8 mouse cellular contexts compared by ENCODE assay signal in genomic region chr2:165367868-165368439, GRCm38 (mm10). TPM values are rescaled to one million over a fixed set of nuclear protein-coding genes. Genes with fewer than 3 reads are reported as not detected.
DNase-seq lines count a peak whose midpoint lies in the region; ATAC-seq and TF ChIP-seq lines count a peak whose summit lies in the region.
"Had no signal": no experiment of that assay in that cellular context is flagged by ENCODE, and none has a peak within 500 bp of the region (broad histone marks: within the 10 kb centered on the region; RNA-seq: fewer than 3 reads in every experiment).

No protein-coding gene starts in this region.

- peak overlapping the region; percentile 57 for H3K4me3 ChIP-seq in forebrain, postnatal 0 days (ENCODE audit: low read depth, low read length)
- H3K4me3 ChIP-seq in liver, embryonic 12.5 days, result peak overlapping the region; percentile 11
- H3K4me3 ChIP-seq in neural tube, embryonic 14.5 days (ENCODE audit: low read depth, low read length), result peak overlapping the region; percentile 43

- WGBS in forebrain, postnatal 0 days, result under 1% methylated on average over 13 of the region's 13 CpGs
- WGBS in liver, embryonic 12.5 days (ENCODE audit: insufficient replicate concordance), result 3% methylated on average over 13 of the region's 13 CpGs
- under 1% methylated on average over 13 of the region's 13 CpGs for WGBS in neural tube, embryonic 14.5 days

- peak overlapping the region; percentile 70 for H3K9ac ChIP-seq in forebrain, postnatal 0 days
- H3K9ac ChIP-seq in liver, embryonic 12.5 days, result no peak overlapping the region
- H3K9ac ChIP-seq in neural tube, embryonic 14.5 days (replicated peaks; ENCODE audit: low read depth, low read length), result peak overlapping the region; percentile 78

- H3K36me3 ChIP-seq in forebrain, postnatal 0 days (ENCODE audit: insufficient read depth), result no peaks in the 10 kb centered on the region
- H3K36me3 ChIP-seq in liver, embryonic 12.5 days, result no peaks in the 10 kb centered on the region
- H3K36me3 ChIP-seq in neural tube, embryonic 14.5 days (ENCODE audit: control insufficient read depth, insufficient read depth, low read length), result no peaks in the 10 kb centered on the region

- peak overlapping the region; percentile 85 for H3K4me2 ChIP-seq in forebrain, postnatal 0 days (ENCODE audit: low read depth)
- H3K4me2 ChIP-seq in liver, embryonic 12.5 days, result peak overlapping the region; percentile 45
- H3K4me2 ChIP-seq in neural tube, embryonic 14.5 days (ENCODE audit: low read depth, low read length), result peak overlapping the region; percentile 81

- H3K27me3 ChIP-seq in forebrain, postnatal 0 days (ENCODE audit: insufficient read depth, low read length), result no peaks in the 10 kb centered on the region
- peaks cover 50% of the 10 kb centered on the region for H3K27me3 ChIP-seq in liver, embryonic 12.5 days (replicated peaks)
- H3K27me3 ChIP-seq in neural tube, embryonic 14.5 days (ENCODE audit: control insufficient read depth, insufficient read depth, low read length), result no peaks in the 10 kb centered on the region

- no peak for TF ChIP-seq CTCF in forebrain, postnatal 0 days (IDR thresholded peaks at IDR 0.05; ENCODE audit: low read depth)

- no peaks in the 10 kb centered on the region for H3K9me3 ChIP-seq in forebrain, postnatal 0 days (ENCODE audit: low read length)
- no peaks in the 10 kb centered on the region for H3K9me3 ChIP-seq in liver, embryonic 12.5 days (replicated peaks)
- H3K9me3 ChIP-seq in neural tube, embryonic 14.5 days (ENCODE audit: control insufficient read depth, low read length), result no peaks in the 10 kb centered on the region

- no peaks in the 10 kb centered on the region for H3K4me1 ChIP-seq in forebrain, postnatal 0 days (ENCODE audit: insufficient read depth)
- peaks cover 17% of the 10 kb centered on the region for H3K4me1 ChIP-seq in liver, embryonic 12.5 days
- peaks cover 15% of the 10 kb centered on the region; the same call in 1 of the 2 replicates for H3K4me1 ChIP-seq in neural tube, embryonic 14.5 days (ENCODE audit: control insufficient read depth, insufficient read depth, low read length)

- DNase-seq in 416B (ENCODE audit: low read depth), result peak; percentile 6
- DNase-seq in B cell, adult 2 months, result peak; percentile 50 to 52
- peak; percentile 60 for DNase-seq in forebrain, postnatal 0 days
- DNase-seq in spleen, postnatal 14 days (ENCODE audit: low spot score in 2 of 2), result no peak

- peak overlapping the region; percentile 79 for H3K27ac ChIP-seq in forebrain, postnatal 0 days (ENCODE audit: low read depth, low read length)
- H3K27ac ChIP-seq in liver, embryonic 12.5 days, result no peak overlapping the region
- H3K27ac ChIP-seq in neural tube, embryonic 14.5 days (ENCODE audit: low read depth, low read length), result peak overlapping the region; percentile 76

- peak; percentile 41; the same call in 1 of the 2 replicates for ATAC-seq in forebrain, postnatal 0 days
- ATAC-seq in liver, embryonic 12.5 days, result no peak
- 0 out of 2 replicates have a peak, but pooled peaks have one; percentile 2 for ATAC-seq in neural tube, embryonic 14.5 days (ENCODE audit: low read depth)
- ATAC-seq in inflammation-experienced regulatory T-cells, adult 6 months, result no peak

RNA-seq across cellular contexts. Expression of gene Zfp663, which starts 0.6 kb away (rescaled TPM):
- 3.2 and 14.4 TPM in 2 replicates for total RNA-seq in forebrain, postnatal 0 days (2014; rRNA removed)
- polyA plus RNA-seq in forebrain, postnatal 0 days (2015; fragmentation: Nextera tagmentation; extraction: Ambion mirVana), result 2.1 and 3.3 TPM in 2 replicates
- 0.14 TPM in 1 of 2 replicates, not detected in the other for polyA plus RNA-seq in liver, embryonic 12.5 days (2016; fragmentation: Nextera tagmentation; extraction: Ambion mirVana)
- polyA plus RNA-seq in neural tube, embryonic 14.5 days (2014; fragmentation: Nextera tagmentation; extraction: Ambion mirVana), result 6.1 and 7.0 TPM in 2 replicates
- polyA plus RNA-seq in inflammation-experienced regulatory T-cells, adult 6 months (2017; shearing (Covaris generic)), result not detected

RNA-seq across cellular contexts. Expression of gene Zfp334, which starts 20.1 kb away (rescaled TPM):
- total RNA-seq in forebrain, postnatal 0 days (2014; rRNA removed), result 16.7 and 22.4 TPM in 2 replicates
- 2.8 and 4.6 TPM in 2 replicates for polyA plus RNA-seq in forebrain, postnatal 0 days (2015; fragmentation: Nextera tagmentation; extraction: Ambion mirVana)
- polyA plus RNA-seq in liver, embryonic 12.5 days (2016; fragmentation: Nextera tagmentation; extraction: Ambion mirVana), result 2.5 and 2.7 TPM in 2 replicates
- 12.0 and 15.0 TPM in 2 replicates for polyA plus RNA-seq in neural tube, embryonic 14.5 days (2014; fragmentation: Nextera tagmentation; extraction: Ambion mirVana)
- polyA plus RNA-seq in inflammation-experienced regulatory T-cells, adult 6 months (2017; shearing (Covaris generic)), result not detected

RNA-seq across cellular contexts. Expression of gene Ocstamp, which starts 32.3 kb away (rescaled TPM):
- total RNA-seq in forebrain, postnatal 0 days (2014; rRNA removed), result not detected in 2 replicates
- not detected in 2 replicates for polyA plus RNA-seq in forebrain, postnatal 0 days (2015; fragmentation: Nextera tagmentation; extraction: Ambion mirVana)
- polyA plus RNA-seq in liver, embryonic 12.5 days (2016; fragmentation: Nextera tagmentation; extraction: Ambion mirVana), result 1.5 and 1.8 TPM in 2 replicates
- not detected in 2 replicates for polyA plus RNA-seq in neural tube, embryonic 14.5 days (2014; fragmentation: Nextera tagmentation; extraction: Ambion mirVana)
- not detected for polyA plus RNA-seq in inflammation-experienced regulatory T-cells, adult 6 months (2017; shearing (Covaris generic))
- polyA plus RNA-seq: cortical plate, adult 2 months had no signal

RNA-seq across cellular contexts. Expression of gene Elmo2, which starts 41.7 kb away (rescaled TPM):
- 78.8 and 80.9 TPM in 2 replicates for total RNA-seq in forebrain, postnatal 0 days (2014; rRNA removed)
- polyA plus RNA-seq in forebrain, postnatal 0 days (2015; fragmentation: Nextera tagmentation; extraction: Ambion mirVana), result 68.6 and 84.5 TPM in 2 replicates
- polyA plus RNA-seq in liver, embryonic 12.5 days (2016; fragmentation: Nextera tagmentation; extraction: Ambion mirVana), result 20.5 and 21.7 TPM in 2 replicates
- polyA plus RNA-seq in neural tube, embryonic 14.5 days (2014; fragmentation: Nextera tagmentation; extraction: Ambion mirVana), result 98.8 and 110 TPM in 2 replicates
- polyA plus RNA-seq in inflammation-experienced regulatory T-cells, adult 6 months (2017; shearing (Covaris generic)), result 10 to 100 TPM; 36.8 to 43.5 (median 42.5) TPM

Comparison
In these comparisons a context has a peak if more than half of its experiments do, and no peak if none do; other contexts are left out.
1. DNase-seq: peak in 416B (single experiment), B cell, adult 2 months (2 of 2) and forebrain, postnatal 0 days (single experiment); none in spleen, postnatal 14 days (0 of 2).
2. ATAC-seq: peak in forebrain, postnatal 0 days (single experiment) and neural tube, embryonic 14.5 days (single experiment); none in liver, embryonic 12.5 days (single experiment) and inflammation-experienced regulatory T-cells, adult 6 months (single experiment).
3. Peak in every context shown above with its lines, with median percentiles within 50 percentile points of each other: H3K4me2 ChIP-seq and H3K4me3 ChIP-seq.